10 mouse cellular contexts compared by ENCODE assay signal in genomic region chr6:90695754-90696153, GRCm38 (mm10).
DNase-seq lines count a peak whose midpoint lies in the region; ATAC-seq and TF ChIP-seq lines count a peak whose summit lies in the region.
"Had no signal": no experiment of that assay in that cellular context is flagged by ENCODE, and none has a peak within 500 bp of the region (broad histone marks: within the 10 kb centered on the region; RNA-seq: fewer than 3 reads in every experiment).

No protein-coding gene starts in this region.

- no peak for DNase-seq in frontal cortex, postnatal 25 days (ENCODE audit: low spot score in 2 of 2)
- no peak for DNase-seq in hindbrain, postnatal 0 days (ENCODE audit: low spot score)
- DNase-seq in hindbrain, embryonic 14.5 days (ENCODE audit: low spot score) = no peak
- peak; percentile 43 for DNase-seq in right cerebral cortex, postnatal 25 days
- no peak for DNase-seq in right cerebral cortex, postnatal 36 days (ENCODE audit: low spot score in 2 of 2)
- DNase-seq in stomach, postnatal 0 days (ENCODE audit: low spot score) = no peak
- no peak for DNase-seq in kidney, adult 18-20 months
- DNase-seq: lung, embryonic 14.5 days had no signal

- peaks cover 15% of the 10 kb centered on the region for H3K36me3 ChIP-seq in hindbrain, postnatal 0 days (ENCODE audit: insufficient read depth, low read length)
- H3K36me3 ChIP-seq in hindbrain, embryonic 14.5 days (replicated peaks; ENCODE audit: control insufficient read depth, insufficient read depth) = peaks cover 33% of the 10 kb centered on the region
- H3K36me3 ChIP-seq in stomach, postnatal 0 days (ENCODE audit: control insufficient read depth, insufficient read depth, low read length) = peaks cover 9% of the 10 kb centered on the region; the same call in 1 of the 2 replicates

- peak overlapping the region; percentile 32; the same call in 1 of the 2 replicates for H3K27ac ChIP-seq in hindbrain, postnatal 0 days
- no peak overlapping the region for H3K27ac ChIP-seq in hindbrain, embryonic 14.5 days
- 0 out of 2 replicates have a peak overlapping the region, but pooled peaks have one; percentile 18 for H3K27ac ChIP-seq in stomach, postnatal 0 days (replicated peaks)

- WGBS in hindbrain, postnatal 0 days = 55% methylated on average over 1 of the region's 1 CpGs
- 74% methylated on average over 1 of the region's 1 CpGs for WGBS in hindbrain, embryonic 14.5 days
- WGBS in stomach, postnatal 0 days = 38% methylated on average over 1 of the region's 1 CpGs

- peak; percentile 66 for ATAC-seq in frontal cortex, adult (ENCODE audit: low TSS enrichment)
- ATAC-seq in hindbrain, postnatal 0 days = no peak
- no peak for ATAC-seq in hindbrain, embryonic 14.5 days (ENCODE audit: low FRiP score)
- no peak for ATAC-seq in stomach, postnatal 0 days (ENCODE audit: low FRiP score, low TSS enrichment)
- ATAC-seq: intestine, embryonic 16.5 days had no signal

- H3K27me3 ChIP-seq in hindbrain, postnatal 0 days (ENCODE audit: insufficient read depth, low read length) = no peaks in the 10 kb centered on the region
- no peaks in the 10 kb centered on the region for H3K27me3 ChIP-seq in hindbrain, embryonic 14.5 days (ENCODE audit: control insufficient read depth, insufficient read depth, low read length)
- H3K27me3 ChIP-seq in stomach, postnatal 0 days (ENCODE audit: control insufficient read depth, insufficient read depth, low read length) = no peaks in the 10 kb centered on the region

- TF ChIP-seq EP300 in stomach, postnatal 0 days (optimal IDR thresholded peaks at IDR 0.05) = no peak

- H3K9ac ChIP-seq in hindbrain, postnatal 0 days (replicated peaks; ENCODE audit: low read length) = no peak overlapping the region; the same call in 1 of the 2 replicates
- no peak overlapping the region for H3K9ac ChIP-seq in hindbrain, embryonic 14.5 days
- H3K9ac ChIP-seq in stomach, postnatal 0 days (ENCODE audit: low read length) = no peak overlapping the region
- H3K9ac ChIP-seq: lung, embryonic 14.5 days had no signal

- peaks cover 16% of the 10 kb centered on the region for H3K4me1 ChIP-seq in hindbrain, postnatal 0 days (ENCODE audit: insufficient read depth, low read length)
- H3K4me1 ChIP-seq in hindbrain, embryonic 14.5 days (replicated peaks; ENCODE audit: control insufficient read depth, insufficient read depth, low read length) = peaks cover 19% of the 10 kb centered on the region
- H3K4me1 ChIP-seq in stomach, postnatal 0 days (replicated peaks; ENCODE audit: control insufficient read depth, insufficient read depth) = no peaks in the 10 kb centered on the region

- no peaks in the 10 kb centered on the region for H3K9me3 ChIP-seq in hindbrain, postnatal 0 days (ENCODE audit: low read length)
- H3K9me3 ChIP-seq in hindbrain, embryonic 14.5 days (ENCODE audit: control insufficient read depth, low read length) = no peaks in the 10 kb centered on the region
- no peaks in the 10 kb centered on the region for H3K9me3 ChIP-seq in stomach, postnatal 0 days (ENCODE audit: control insufficient read depth, low read length)

- no peak overlapping the region for H3K4me2 ChIP-seq in hindbrain, postnatal 0 days (ENCODE audit: low read depth, low read length)
- no peak overlapping the region for H3K4me2 ChIP-seq in hindbrain, embryonic 14.5 days (replicated peaks)
- no peak overlapping the region for H3K4me2 ChIP-seq in stomach, postnatal 0 days (replicated peaks; ENCODE audit: low read depth)
- H3K4me2 ChIP-seq: lung, embryonic 14.5 days had no signal

- no peak overlapping the region for H3K4me3 ChIP-seq in hindbrain, postnatal 0 days (ENCODE audit: low read length)
- H3K4me3 ChIP-seq in hindbrain, embryonic 14.5 days (replicated peaks; ENCODE audit: low read length) = no peak overlapping the region
- no peak overlapping the region for H3K4me3 ChIP-seq in stomach, postnatal 0 days (ENCODE audit: low read depth, low read length)

- no peak for TF ChIP-seq CTCF in hindbrain, postnatal 0 days (IDR thresholded peaks at IDR 0.05; ENCODE audit: low read depth)
- no peak for TF ChIP-seq CTCF in stomach, postnatal 0 days (IDR thresholded peaks at IDR 0.05; ENCODE audit: low read depth)
